Mouse (Mus musculus) gastrocnemius, adult 18-20 months (tissue): Measurements from ENCODE around the gene Sell. TPM values are rescaled to one million over a fixed set of nuclear protein-coding genes. Genes with fewer than 3 reads are reported as not detected.

ENCODE experiments used
- DNase-seq: peaks from one replicate; pipeline ENCODE4 v3.0.0; 2021; ENCODE audit warnings: low spot score
- total RNA-seq, 2 experiments: library from RNA; stranded (reverse); gene quantifications; 2 replicates each; pipeline ENCODE4 v1.2.3; 2021

The Sell gene
- total RNA-seq, 2 experiments from 2014 or later = not detected

- no peak for DNase-seq
These were observed 12.9 kb downstream of the Sell start for GRCm38 (mm10) chr1:164074606-164075140.

GRCm38 (mm10) chr1:164075416-164075815 lies 13.6 kb downstream of the Sell start:
- no peak for DNase-seq

GRCm38 (mm10) chr1:164076441-164076840 lies 14.7 kb downstream of the Sell start:
- no peak for DNase-seq

GRCm38 (mm10) chr1:164077031-164077430 lies 15.2 kb downstream of the Sell start:
- no peak for DNase-seq

GRCm38 (mm10) chr1:164078323-164078741 lies 16.6 kb downstream of the Sell start:
- DNase-seq = no peak

GRCm38 (mm10) chr1:164079091-164079490 lies 17.3 kb downstream of the Sell start:
- no peak for DNase-seq

- no peak for DNase-seq
These were observed 21.3 kb downstream of the Sell start for GRCm38 (mm10) chr1:164083046-164083445.

- DNase-seq = no peak
These were observed 25.0 kb downstream of the Sell start for GRCm38 (mm10) chr1:164086797-164087196.

- DNase-seq = no peak
These were observed 26.1 kb downstream of the Sell start for GRCm38 (mm10) chr1:164087872-164088271.

- no peak for DNase-seq
These were observed 35.0 kb downstream of the Sell start for GRCm38 (mm10) chr1:164096780-164097179.

- DNase-seq = no peak
These were observed 36.1 kb downstream of the Sell start for GRCm38 (mm10) chr1:164097911-164098310.

- no peak for DNase-seq
These were observed 36.6 kb downstream of the Sell start for GRCm38 (mm10) chr1:164098372-164098771.

GRCm38 (mm10) chr1:164109763-164110162 lies 48.0 kb downstream of the Sell start:
- DNase-seq = no peak

- no peak for DNase-seq
These were observed 49.0 kb downstream of the Sell start for GRCm38 (mm10) chr1:164110591-164111329.

GRCm38 (mm10) chr1:164114280-164114679 lies 52.5 kb downstream of the Sell start:
- DNase-seq = no peak

GRCm38 (mm10) chr1:164114947-164115493 lies 53.2 kb downstream of the Sell start, which contains the start of gene Selp:
TSS of gene Selp (plus strand) at chr1:164115264.
- DNase-seq = no peak

- no peak for DNase-seq
These were observed 53.9 kb downstream of the Sell start for GRCm38 (mm10) chr1:164115647-164116046.

- DNase-seq = no peak
These were observed 56.1 kb downstream of the Sell start for GRCm38 (mm10) chr1:164117869-164118268.

GRCm38 (mm10) chr1:164119892-164120776 lies 58.4 kb downstream of the Sell start:
- DNase-seq = no peak

GRCm38 (mm10) chr1:164120777-164121158 lies 59.0 kb downstream of the Sell start:
- no peak for DNase-seq

GRCm38 (mm10) chr1:164123836-164124235 lies 62.1 kb downstream of the Sell start:
- DNase-seq = no peak

GRCm38 (mm10) chr1:164130013-164130412 lies 68.2 kb downstream of the Sell start:
- no peak for DNase-seq
